Mouse (Mus musculus) layer of hippocampus, adult 18-20 months (tissue): ENCODE data around the gene Hebp2. TPM values are rescaled to one million over a fixed set of nuclear protein-coding genes. Genes with fewer than 3 reads are reported as not detected.

Source experiments
- DNase-seq, 2 experiments: peaks; one replicate each; pipeline ENCODE4 v3.0.0; 2022; ENCODE audit warnings: low spot score in 2 of 2
- total RNA-seq, 2 experiments: library from RNA; stranded (reverse); gene quantifications; 2 replicates each; pipeline ENCODE4 v1.2.3; 2021

Gene Hebp2
- total RNA-seq, 2 experiments from 2014 or later, result 3.4 to 4.2 TPM

DNA sequence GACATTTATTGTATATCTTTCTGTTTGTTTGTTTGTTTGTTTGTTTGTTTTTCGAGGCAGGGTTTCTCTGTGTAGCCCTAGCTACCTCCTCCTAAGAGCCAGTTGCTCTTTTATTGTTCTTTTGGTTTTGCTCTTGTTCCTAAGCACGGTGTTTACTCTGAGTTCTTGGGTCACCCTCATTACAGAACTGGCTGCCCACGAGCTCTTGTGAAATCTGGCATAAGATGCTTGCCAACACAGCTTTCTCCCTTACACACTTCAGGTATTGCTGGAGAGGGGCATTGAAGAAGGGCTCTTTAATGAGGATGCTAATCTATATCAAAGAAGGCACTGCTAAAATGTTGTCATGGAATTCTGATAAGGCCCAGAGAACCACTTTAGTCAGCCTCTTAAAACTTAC is 35.2 kb downstream of the Hebp2 start:
- DNase-seq, result no peak

DNA sequence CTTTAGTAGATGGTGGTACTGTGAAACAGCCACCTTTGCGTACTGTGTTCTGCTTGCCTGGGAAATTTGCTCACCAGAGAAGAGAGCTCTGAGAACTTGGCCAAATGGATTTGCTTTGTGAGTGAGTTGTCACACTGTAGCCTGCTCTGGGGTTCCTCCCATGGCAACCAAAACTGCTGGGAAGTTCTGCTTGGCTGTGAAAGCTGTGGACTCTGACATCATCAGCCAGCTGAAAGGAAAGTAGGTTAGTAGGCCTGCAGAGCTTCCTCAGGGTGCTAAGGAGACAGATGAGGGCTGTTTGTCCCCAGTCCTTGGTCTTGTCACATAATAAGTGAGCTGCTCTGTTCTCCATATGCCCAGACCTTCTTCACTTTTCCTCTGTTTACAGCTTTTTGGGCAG is 37.3 kb downstream of the Hebp2 start:
- DNase-seq, result peak in 1 of 2 experiments; percentile 69

GRCm38 (mm10) chr10:18507869-18508473 is 37.9 kb downstream of the Hebp2 start:
- no peak for DNase-seq

- no peak for DNase-seq
These were observed 39.4 kb downstream of the Hebp2 start for GRCm38 (mm10) chr10:18506501-18506946.

GRCm38 (mm10) chr10:18505690-18506089 is 40.2 kb downstream of the Hebp2 start:
- DNase-seq, result no peak

DNA sequence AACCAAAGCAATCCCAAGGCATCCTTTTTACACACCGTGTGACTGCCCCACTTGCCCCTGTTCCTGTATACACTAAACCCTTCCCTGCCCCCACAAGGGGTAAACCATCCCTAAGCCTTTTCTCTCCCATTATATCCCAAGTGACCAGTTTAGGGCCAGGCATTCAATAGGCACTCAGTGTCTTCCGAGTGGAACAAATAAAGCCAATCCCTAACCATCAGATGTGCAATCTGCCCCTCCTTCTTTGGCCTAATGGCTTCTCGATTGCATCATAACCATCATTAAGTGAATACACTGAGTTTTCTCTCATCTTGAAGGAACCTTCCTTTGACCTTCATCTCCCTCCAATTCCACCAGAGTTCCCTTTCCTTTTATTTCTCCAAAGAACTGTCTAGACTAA is 43.9 kb downstream of the Hebp2 start:
- DNase-seq, result no peak

DNA sequence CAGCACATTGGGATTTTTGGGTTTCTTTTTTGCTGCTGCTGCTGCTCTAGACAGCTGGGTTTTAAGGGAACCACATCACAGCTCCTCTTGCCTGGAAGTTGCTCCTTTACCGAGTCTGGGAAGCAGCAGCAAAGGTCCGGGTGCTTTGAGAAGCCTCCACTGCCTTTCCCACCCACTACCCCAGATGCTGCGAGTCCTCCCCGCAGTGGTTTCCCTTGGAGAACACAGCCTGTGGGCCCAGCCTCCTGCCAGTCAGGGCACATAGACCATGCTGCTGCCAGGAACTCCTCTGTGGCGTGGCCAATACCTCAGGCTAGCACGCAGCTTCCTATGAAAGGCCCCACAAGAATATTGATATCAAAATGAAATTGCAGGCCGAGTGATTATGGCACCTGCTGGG is 48.8 kb downstream of the Hebp2 start:
- DNase-seq, result no peak

DNA sequence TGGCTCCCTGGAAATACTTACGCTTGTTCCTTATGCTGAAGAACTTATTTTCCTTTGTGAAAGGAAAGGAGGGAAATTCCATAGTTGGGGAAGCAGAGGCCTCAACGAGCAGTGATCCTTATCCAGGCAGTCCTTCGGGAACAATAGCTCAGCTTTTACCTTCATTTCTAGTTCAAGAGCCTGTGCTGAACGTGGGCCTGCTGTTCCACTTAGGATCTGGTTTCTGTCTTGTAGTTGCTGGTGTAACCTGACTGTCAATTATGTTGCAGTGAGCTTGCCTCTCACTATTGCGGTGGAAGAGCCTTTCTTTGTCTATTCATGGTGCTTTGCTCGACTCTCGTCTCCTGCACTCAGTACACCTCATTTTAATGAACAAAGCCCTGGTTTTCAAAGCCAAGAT is 51.6 kb downstream of the Hebp2 start:
- DNase-seq, result no peak

DNA sequence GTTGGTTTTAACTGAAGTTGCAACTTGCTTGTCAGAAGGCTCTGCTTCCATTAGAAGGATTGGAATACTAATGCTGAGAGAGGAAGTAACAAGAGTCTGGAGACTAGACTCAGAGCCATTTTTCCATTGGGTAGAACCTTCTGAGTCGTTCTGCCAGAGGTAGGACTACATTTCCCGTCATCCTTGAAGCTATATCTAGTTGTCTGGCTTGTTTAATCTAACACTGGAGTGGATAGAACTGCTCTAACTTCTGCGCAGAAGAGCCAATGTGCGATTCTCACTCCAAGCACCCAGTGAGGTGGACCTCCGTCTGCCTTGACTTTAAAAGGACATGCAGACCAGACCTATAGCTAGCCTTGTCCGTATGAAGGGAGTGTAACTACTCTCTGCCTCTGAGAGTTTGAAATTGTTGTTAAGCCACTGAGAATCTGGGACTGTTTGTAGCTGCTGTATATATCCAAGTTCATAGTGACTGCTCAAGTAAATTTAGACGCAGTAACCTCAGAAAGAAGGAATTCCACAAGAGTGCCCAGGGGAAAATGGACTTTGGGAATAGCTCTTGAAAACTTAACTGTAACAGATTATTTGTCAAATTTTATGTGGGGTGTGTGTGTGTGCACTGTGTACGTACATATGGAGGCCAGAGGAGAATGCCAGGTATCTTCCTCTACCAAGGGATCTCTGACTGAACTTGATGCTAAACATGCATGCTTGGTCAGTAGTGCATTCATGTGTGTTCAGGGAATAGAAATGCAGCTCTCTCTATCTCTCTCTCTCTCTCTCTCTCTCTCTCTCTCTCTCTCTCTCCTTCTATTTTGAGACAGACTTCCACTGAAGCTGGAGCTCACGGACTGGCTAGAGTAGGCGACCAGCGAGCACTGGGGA is 52.6 kb downstream of the Hebp2 start:
- DNase-seq, result no peak

GRCm38 (mm10) chr10:18491952-18492351 is 53.9 kb downstream of the Hebp2 start:
- no peak for DNase-seq

GRCm38 (mm10) chr10:18489936-18490335 is 55.9 kb downstream of the Hebp2 start:
- no peak for DNase-seq

Other genes starting within 250 kb of the Hebp2 start
- gene Nhsl1, start 227.1 kb downstream of the Hebp2 start, total RNA-seq, result 10 to 100 TPM; 43.8 to 45.4 TPM
- gene Arfgef3, start 197.9 kb upstream of the Hebp2 start, total RNA-seq, result 10 to 100 TPM; 81.5 to 85.2 TPM
- gene Gm4922, start 240.7 kb upstream of the Hebp2 start, total RNA-seq, result not detected